Comparison of ENCODE assay signal across 30 mouse cellular contexts in genomic region chr4:136842033-136842432, GRCm38 (mm10). TPM values are rescaled to one million over a fixed set of nuclear protein-coding genes. Genes with fewer than 3 reads are reported as not detected.
DNase-seq lines count a peak whose midpoint lies in the region; ATAC-seq lines count a peak whose summit lies in the region.
"Had no signal": no experiment of that assay in that cellular context is flagged by ENCODE, and none has a peak within 500 bp of the region (broad histone marks: within the 10 kb centered on the region; RNA-seq: fewer than 3 reads in every experiment).

No protein-coding gene starts in this region.

- H3K27me3 ChIP-seq in midbrain, embryonic 10.5 days (ENCODE audit: low read depth, poor library complexity, severe bottlenecking), result peaks cover 32% of the 10 kb centered on the region
- H3K27me3 ChIP-seq: hindbrain, embryonic 12.5 days; midbrain, embryonic 12.5 days had no signal

- ATAC-seq in CD4-positive, CD25-positive, alpha-beta regulatory T cell, adult 4 months, result no peak
- ATAC-seq: forebrain, embryonic 14.5 days; hindbrain, postnatal 0 days had no signal

- H3K4me3 ChIP-seq in midbrain, embryonic 10.5 days, result no peak overlapping the region
- H3K4me3 ChIP-seq: heart, embryonic 10.5 days; heart, embryonic 15.5 days; hindbrain, embryonic 12.5 days; kidney, embryonic 15.5 days; layer of hippocampus, adult 2 months; left cerebral cortex, adult 2 months; limb, embryonic 13.5 days; lung, embryonic 15.5 days; midbrain, embryonic 12.5 days; neural tube, embryonic 15.5 days had no signal

- peak; percentile 7 for DNase-seq in CD4-positive, CD25-positive, alpha-beta regulatory T cell, adult 2 months (ENCODE audit: low read depth, low spot score)
- peak; percentile 31 for DNase-seq in NIH3T3 (ENCODE audit: low read depth)
- DNase-seq in induced T-regulatory cell, adult 2 months (ENCODE audit: low read depth), result peak; percentile 20
- DNase-seq in natural killer cell, adult 2 months (ENCODE audit: low spot score in 2 of 2), result peak; percentile 24 to 37
- DNase-seq in right cerebral cortex, postnatal 14 days, result no peak
- no peak for DNase-seq in thymus, postnatal 10 days (ENCODE audit: low spot score in 2 of 2)
- DNase-seq in midbrain, embryonic 10.5 days (ENCODE audit: low spot score), result no peak
- DNase-seq: adrenal gland, postnatal 36 days; cerebellum, adult 8-10 months; gastrocnemius, postnatal 14 days; heart, adult 11 months; kidney, adult 18-20 months; kidney, postnatal 25 days; right cerebral cortex, adult 18-20 months; right cerebral cortex, postnatal 4 days; thymus, postnatal 36 days had no signal

- H3K4me1 ChIP-seq in midbrain, embryonic 10.5 days, result peaks cover 57% of the 10 kb centered on the region
- H3K4me1 ChIP-seq: heart, embryonic 15.5 days; lung, embryonic 15.5 days had no signal

- no peak overlapping the region for H3K27ac ChIP-seq in midbrain, embryonic 10.5 days (replicated peaks)
- H3K27ac ChIP-seq: heart, embryonic 10.5 days; heart, embryonic 15.5 days; hindbrain, embryonic 12.5 days; hindbrain, postnatal 0 days; kidney, embryonic 15.5 days; layer of hippocampus, adult 2 months; left cerebral cortex, adult 2 months; limb, embryonic 13.5 days; lung, embryonic 15.5 days; neural tube, embryonic 15.5 days had no signal

- 93% methylated on average over 4 of the region's 4 CpGs for WGBS in midbrain, embryonic 10.5 days

- no peaks in the 10 kb centered on the region for H3K9me3 ChIP-seq in midbrain, embryonic 10.5 days (replicated peaks)
- H3K9me3 ChIP-seq: G1E; heart, embryonic 10.5 days; heart, embryonic 15.5 days; hindbrain, embryonic 12.5 days; kidney, embryonic 15.5 days; limb, embryonic 13.5 days; lung, embryonic 15.5 days; neural tube, embryonic 15.5 days had no signal

- no peaks in the 10 kb centered on the region for H3K36me3 ChIP-seq in midbrain, embryonic 10.5 days
- H3K36me3 ChIP-seq: G1E; heart, embryonic 10.5 days; heart, embryonic 15.5 days; hindbrain, embryonic 12.5 days; kidney, embryonic 15.5 days; limb, embryonic 13.5 days; lung, embryonic 15.5 days; midbrain, embryonic 12.5 days; neural tube, embryonic 15.5 days had no signal

RNA-seq across cellular contexts. Expression of gene Ephb2, which starts 6.2 kb away (rescaled TPM):
- not detected for polyA plus RNA-seq in CD4-positive, CD25-positive, alpha-beta regulatory T cell, adult 4 months (2017; shearing (Covaris generic))
- polyA plus RNA-seq in midbrain, embryonic 10.5 days (2016; fragmentation: Nextera tagmentation; extraction: Ambion mirVana), result 15.6 and 20.9 TPM in 2 replicates

RNA-seq across cellular contexts. Expression of gene C1qb, which starts 44.0 kb away (rescaled TPM):
- polyA plus RNA-seq in CD4-positive, CD25-positive, alpha-beta regulatory T cell, adult 4 months (2017; shearing (Covaris generic)), result 1 to 10 TPM; 2.0 to 3.4 TPM
- polyA plus RNA-seq in midbrain, embryonic 10.5 days (2016; fragmentation: Nextera tagmentation; extraction: Ambion mirVana), result 20.6 and 32.4 TPM in 2 replicates

RNA-seq across cellular contexts. Expression of gene C1qc, which starts 50.8 kb away (rescaled TPM):
- 1 to 10 TPM in 1 of 2 experiments, under 1 TPM in 1; 0.63 to 1.1 TPM for polyA plus RNA-seq in CD4-positive, CD25-positive, alpha-beta regulatory T cell, adult 4 months (2017; shearing (Covaris generic))
- polyA plus RNA-seq in midbrain, embryonic 10.5 days (2016; fragmentation: Nextera tagmentation; extraction: Ambion mirVana), result 7.1 and 12.9 TPM in 2 replicates

RNA-seq across cellular contexts. Expression of gene C1qa, which starts 56.6 kb away (rescaled TPM):
- polyA plus RNA-seq in CD4-positive, CD25-positive, alpha-beta regulatory T cell, adult 4 months (2017; shearing (Covaris generic)), result 1 to 10 TPM in 1 of 2 experiments, under 1 TPM in 1; 0.31 to 1.9 TPM
- polyA plus RNA-seq in midbrain, embryonic 10.5 days (2016; fragmentation: Nextera tagmentation; extraction: Ambion mirVana), result 4.9 and 9.1 TPM in 2 replicates
- polyA plus RNA-seq: G1E had no signal

Comparison
In these comparisons a context has a peak if more than half of its experiments do, and no peak if none do; other contexts are left out.
1. DNase-seq: peak in CD4-positive, CD25-positive, alpha-beta regulatory T cell, adult 2 months (single experiment), NIH3T3 (single experiment), induced T-regulatory cell, adult 2 months (single experiment) and natural killer cell, adult 2 months (2 of 2); none in right cerebral cortex, postnatal 14 days (single experiment), thymus, postnatal 10 days (0 of 2) and midbrain, embryonic 10.5 days (single experiment).
2. RNA of gene Ephb2, which starts 6.2 kb away (polyA plus RNA-seq): 15.6 to 20.9 TPM in midbrain, embryonic 10.5 days; not detected in CD4-positive, CD25-positive, alpha-beta regulatory T cell, adult 4 months; every median in the first group is over 10 times any median in the second.